1 mouse cellular context compared by ENCODE assay signal in genomic region chr2:156781281-156781680, GRCm38 (mm10).
TF ChIP-seq lines count a peak whose summit lies in the region.

No protein-coding gene starts in this region.

TF ChIP-seq in MEL, 35 proteins besides CTCF, POLR2A, EP300 and RAD21 (continued from another document):
- no peak for TF ChIP-seq MEF2A (IDR thresholded peaks at IDR 0.05; ENCODE audit: extremely low read depth, insufficient replicate concordance, low read depth, low read length, poor library complexity, severe bottlenecking)
- no peak for TF ChIP-seq MAFK (IDR thresholded peaks at IDR 0.05; ENCODE audit: borderline replicate concordance, low read depth, low read length)
- TF ChIP-seq MXI1 (IDR thresholded peaks at IDR 0.05; ENCODE audit: low read depth, low read length): no peak
- no peak for TF ChIP-seq JUND (IDR thresholded peaks at IDR 0.05; ENCODE audit: low read depth, low read length)
- no peak for TF ChIP-seq TBP (IDR thresholded peaks at IDR 0.05; ENCODE audit: low read depth, low read length)
- no peak for TF ChIP-seq SMC3 (IDR thresholded peaks at IDR 0.05; ENCODE audit: low read depth, low read length)
- no peak for TF ChIP-seq USF1 (IDR thresholded peaks at IDR 0.05; ENCODE audit: low read depth, low read length)
- TF ChIP-seq MAZ (IDR thresholded peaks at IDR 0.05; ENCODE audit: low read depth, low read length): no peak
- TF ChIP-seq POLR2AphosphoS5 (IDR thresholded peaks at IDR 0.05; ENCODE audit: borderline replicate concordance, low read depth, low read length): no peak
- TF ChIP-seq MAX (IDR thresholded peaks at IDR 0.05; ENCODE audit: low read length): no peak
- no peak for TF ChIP-seq ZNF384 (IDR thresholded peaks at IDR 0.05; ENCODE audit: low read depth, low read length)
- no peak for TF ChIP-seq ZMIZ1 (IDR thresholded peaks at IDR 0.05; ENCODE audit: low read depth, low read length)
- no peak for TF ChIP-seq GABPA (IDR thresholded peaks at IDR 0.05; ENCODE audit: low read depth, low read length)
- TF ChIP-seq MYB (IDR thresholded peaks at IDR 0.05; ENCODE audit: low read depth, low read length): no peak
- TF ChIP-seq NRF1 (IDR thresholded peaks at IDR 0.05; ENCODE audit: insufficient read depth, low read depth, low read length, poor library complexity, severe bottlenecking): no peak
